Mouse (Mus musculus) cerebellum, adult (tissue): Measurements from ENCODE around the gene Gm20388.

ENCODE experiments used
- ATAC-seq: cut with Nextera tagmentation; 2 replicates; pipeline ENCODE4 v1.9.2; 2017; ENCODE audit warnings: mild to moderate bottlenecking, moderate library complexity, mixed read lengths; ENCODE audit not compliant: insufficient number of reproducible peaks, low FRiP score, low TSS enrichment

Gm20388 gene

DNA sequence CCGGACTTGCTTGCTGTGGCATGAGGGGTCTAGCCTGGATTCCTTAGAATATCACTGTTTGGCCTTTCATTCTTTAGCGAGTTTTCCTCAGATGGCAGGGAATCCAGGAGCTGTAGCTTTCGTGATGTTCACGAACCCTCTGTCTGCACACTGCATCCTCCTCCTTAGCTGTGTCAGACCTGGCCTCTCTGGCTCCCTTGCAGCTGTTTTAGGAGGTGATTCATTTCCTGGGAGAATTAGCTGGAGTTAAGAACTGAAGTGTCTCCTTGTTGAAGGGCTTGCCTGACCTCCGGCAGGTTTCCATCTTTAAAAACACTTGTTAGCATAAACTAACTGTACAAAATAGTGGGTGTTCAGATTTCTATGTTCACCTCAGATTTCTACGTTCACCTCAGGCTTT lies 4343.3 kb downstream of the Gm20388 start:
- ATAC-seq: no peak

DNA sequence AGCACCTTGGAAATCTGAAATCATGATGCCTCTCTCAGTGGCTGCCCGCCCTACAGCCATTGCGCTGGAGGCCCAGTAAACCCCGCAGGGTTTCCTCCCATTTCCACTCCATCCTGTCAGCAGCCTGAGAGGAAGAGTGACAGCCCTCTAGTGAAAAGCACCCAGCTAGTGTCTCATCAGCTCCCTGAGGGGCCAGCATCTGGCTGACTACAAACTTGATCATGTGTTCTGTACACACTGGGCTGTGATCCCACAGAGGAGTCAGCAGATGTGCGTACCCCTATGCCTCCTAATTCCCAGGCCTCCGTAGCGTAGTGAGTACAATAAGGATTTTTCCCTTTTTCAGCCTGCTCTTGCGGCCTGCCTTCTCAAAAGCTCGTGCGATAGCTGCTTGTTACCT lies 4346.2 kb downstream of the Gm20388 start:
- no peak for ATAC-seq

DNA sequence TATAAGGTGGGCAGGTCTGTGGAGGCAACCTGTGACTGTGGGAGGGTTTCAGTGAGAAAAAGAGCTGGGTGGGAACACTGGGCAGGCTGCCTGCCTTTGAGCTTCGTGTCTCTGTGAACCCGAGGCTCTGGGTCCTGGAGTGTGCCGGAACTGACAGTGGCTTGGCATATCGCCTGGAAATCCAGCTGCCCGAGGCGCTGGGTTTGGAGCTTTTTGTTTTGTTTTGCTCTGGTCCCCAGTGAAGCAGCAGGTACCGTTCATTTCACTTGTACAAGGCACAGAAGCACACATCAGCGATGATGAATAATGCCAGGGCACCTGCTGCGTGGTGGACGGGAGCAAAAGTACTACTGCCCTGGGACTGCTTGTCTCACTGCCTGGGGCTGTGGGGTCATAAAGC lies 4346.7 kb downstream of the Gm20388 start:
- peak; percentile 28; the same call in 1 of the 2 replicates for ATAC-seq

DNA sequence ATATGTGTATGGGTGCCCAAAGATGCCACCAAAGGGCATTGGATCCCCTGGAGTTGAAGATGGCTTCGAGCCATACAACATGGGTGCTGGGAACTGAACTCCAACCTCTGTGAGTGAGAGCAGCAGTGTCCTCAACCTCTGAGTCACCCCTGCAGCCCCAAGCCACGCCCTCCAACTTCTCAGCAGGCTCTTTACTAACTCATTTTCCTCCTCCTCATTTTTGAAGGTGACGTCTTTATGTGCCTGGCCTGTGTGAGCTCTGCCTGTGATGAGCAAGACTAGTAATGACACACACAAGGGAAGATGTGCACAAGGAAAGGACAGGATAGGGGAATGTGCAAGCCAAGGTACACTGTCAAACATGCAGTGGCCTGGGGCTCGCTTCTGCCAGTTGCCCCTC lies 4348.5 kb downstream of the Gm20388 start:
- ATAC-seq: no peak

DNA sequence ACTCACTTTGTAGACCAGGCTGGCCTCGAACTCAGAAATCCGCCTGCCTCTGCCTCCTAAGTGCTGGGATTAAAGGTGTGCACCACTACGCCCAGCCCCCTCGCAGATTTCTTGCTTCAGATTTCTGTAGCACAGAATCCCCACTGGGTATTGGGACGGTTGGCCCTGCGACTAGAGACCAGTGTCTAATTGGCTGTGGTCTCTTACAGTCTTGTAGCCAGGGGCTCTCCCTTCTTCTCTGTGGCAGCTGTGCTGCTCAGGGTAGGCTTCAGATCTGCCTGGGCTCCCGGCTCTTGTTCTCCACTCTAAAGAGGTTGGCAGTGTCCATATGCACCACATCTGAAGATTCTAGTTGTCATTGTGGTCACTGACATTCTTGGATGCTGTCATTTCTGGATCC lies 4349.3 kb downstream of the Gm20388 start:
- no peak for ATAC-seq

DNA sequence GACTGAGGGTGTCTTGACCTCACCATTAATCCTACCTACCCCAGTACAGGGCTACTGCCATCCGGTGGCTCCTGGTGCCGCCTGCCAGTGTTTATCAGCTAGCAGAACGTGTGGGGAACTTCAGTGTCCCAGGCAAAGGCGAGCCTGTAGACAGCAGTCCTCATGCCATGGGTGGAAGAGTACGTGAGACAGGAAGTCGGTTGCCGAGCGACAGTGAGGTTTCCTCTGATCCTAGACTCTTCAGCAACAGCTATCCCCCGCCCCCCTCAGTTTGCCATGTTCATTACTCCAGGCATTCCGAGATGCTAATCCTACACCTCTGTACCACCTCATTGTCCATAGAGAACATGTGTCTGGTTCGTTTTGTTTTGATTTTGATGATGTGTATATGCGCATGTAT lies 4349.7 kb downstream of the Gm20388 start:
- ATAC-seq: no peak

DNA sequence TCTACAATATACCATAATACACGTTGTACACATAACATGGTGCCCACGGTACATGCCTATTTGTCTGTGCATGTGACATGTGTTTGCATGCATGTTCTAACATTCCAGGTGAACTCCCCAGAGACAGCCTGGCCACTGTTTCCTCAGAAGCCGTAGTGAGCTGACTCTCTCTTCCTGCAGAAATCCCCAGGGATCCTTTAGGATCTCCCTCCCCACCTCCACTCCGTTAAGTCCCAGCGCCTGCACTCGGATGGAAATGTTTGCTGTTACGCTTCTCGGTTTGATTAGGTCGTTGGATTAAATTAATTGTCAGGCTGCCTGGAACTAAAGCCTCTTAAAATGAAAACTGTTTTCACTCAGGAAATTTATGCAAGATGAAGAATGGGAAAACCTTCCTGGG lies 4352.4 kb downstream of the Gm20388 start:
- no peak for ATAC-seq

DNA sequence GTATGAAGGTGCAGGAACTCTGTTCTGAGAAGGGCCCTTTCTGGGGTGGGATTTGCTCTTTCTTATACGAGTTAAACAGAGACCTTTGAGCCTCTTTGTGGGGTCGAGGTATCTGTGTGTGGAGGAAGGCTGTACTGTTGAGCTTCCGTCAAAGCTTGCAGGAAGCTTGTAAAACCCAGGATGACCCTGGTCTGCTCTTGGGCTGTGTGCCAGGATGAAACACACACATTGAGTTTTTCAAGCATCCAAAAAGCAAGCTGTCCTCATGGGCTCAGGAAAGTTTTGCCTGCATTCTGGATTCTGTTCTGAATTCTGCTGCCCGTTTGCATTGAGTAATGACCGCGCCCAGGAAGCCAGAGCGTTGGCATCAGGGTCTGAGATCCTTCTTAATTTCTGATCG lies 4353.4 kb downstream of the Gm20388 start:
- ATAC-seq: no peak

DNA sequence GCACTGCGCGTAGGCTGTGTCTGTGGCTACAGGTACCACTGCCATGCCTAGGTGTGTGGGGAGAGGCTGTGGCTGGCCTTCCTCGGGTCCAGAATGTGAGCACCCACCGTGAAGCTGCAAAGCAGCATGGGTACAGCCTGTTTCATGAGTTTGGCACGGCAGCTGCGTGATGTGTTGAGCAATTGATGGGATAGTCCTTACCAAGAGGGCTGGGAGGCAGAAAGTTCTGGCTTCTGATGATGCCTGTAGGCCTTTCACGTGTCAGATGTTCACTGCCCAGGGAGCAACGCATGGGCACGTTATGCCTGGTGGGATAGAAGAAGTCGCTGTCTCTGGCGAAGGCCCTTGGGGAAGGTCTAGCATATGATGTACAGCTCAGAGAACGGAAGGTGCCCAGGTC lies 4354.0 kb downstream of the Gm20388 start:
- ATAC-seq: no peak

DNA sequence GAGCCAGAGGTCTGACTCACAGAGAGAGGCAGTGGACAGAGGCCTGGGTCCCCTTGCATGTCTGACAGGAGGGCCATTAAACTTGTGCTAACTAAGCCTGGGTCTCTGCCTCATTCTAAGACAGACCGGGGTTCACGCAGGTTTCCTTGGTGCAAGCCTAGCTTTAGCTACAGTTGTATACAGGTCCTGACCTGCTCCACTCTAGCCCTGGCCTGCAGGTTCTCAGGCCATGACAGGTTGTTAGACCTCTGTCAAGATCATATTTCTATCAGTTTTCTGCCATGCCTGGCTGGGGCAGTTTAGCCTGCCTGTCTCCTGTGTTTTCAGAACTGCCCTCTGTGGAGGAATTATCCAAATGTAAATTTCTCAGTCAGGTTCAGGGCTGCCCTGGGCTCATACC lies 4354.5 kb downstream of the Gm20388 start:
- no peak for ATAC-seq

DNA sequence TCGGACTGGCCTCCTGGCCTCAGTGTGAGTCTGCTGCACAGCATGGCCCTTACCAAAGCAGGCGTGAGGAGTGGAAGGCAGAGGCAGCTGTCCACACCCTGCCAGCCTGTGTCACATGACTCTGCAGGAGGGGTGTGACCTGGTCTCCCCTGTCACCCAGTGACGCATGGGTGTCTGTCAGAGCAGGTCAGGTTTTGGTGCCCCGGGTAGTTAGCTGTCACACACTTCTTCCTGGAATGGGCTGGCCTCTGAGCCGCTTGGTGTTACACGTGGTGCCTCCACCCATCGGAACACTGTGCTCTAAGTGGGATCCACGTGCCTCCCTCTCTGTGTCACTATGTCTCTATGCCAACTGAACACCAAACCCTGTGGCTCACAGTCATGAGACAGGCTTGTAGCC lies 4355.2 kb downstream of the Gm20388 start:
- ATAC-seq: no peak

DNA sequence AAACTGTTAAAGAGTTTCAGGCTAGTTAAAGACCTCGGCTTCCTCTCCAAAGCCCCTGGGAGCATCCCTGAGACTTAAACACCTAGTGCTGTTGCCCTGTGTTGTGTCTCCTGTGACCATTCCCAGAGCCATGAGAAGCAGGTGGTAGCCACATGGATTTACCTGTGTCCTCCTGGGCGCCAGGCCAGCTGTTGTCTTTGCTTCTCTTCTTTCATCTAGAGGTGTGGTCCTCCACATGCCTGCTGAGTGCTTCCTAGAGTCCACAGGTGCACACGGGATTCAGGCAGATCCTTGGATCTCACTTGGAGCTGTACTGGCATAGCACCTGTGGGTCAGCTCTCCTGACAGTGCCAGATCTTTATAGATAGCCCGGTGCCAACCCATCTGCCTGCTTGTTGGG lies 4356.6 kb downstream of the Gm20388 start:
- ATAC-seq: no peak

DNA sequence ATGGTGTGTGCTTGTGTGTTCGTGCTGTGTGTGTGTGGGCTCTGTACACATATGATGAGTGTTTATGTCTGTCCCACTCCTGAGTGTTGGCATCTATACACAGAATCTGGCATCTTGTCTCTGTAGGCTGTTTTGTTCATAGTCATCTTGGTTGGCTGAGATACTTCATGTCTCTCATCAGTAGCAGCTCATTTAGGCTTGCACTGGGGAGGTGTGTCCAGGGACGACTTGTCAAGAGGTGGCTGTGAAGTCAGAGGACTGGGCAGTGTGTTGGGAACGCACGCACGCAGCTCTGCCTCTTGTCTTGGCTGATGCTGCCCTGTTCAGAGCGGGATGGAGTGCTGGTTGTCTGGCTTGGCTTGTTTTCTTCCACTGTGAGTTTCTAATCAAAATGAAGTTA lies 4359.9 kb downstream of the Gm20388 start:
- ATAC-seq: no peak

DNA sequence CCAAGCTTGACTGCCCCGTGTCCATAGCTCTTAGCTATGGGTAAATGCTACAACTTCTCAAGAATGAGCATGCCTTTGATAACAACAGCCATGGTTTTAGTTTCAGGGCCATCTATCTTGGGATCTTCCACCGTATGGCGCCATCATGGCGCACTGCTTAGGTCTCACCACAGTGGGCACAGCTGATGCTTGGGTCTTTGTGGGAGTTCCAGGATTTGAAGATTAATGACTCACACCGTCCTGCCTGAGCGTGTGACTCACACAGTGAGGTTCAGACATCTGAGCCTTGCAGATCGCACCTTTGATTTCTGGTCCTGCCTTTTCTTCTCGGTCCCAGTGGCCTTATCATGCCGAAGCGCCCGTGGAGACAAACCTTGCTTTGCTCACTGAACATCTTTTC lies 4360.3 kb downstream of the Gm20388 start:
- ATAC-seq: no peak

DNA sequence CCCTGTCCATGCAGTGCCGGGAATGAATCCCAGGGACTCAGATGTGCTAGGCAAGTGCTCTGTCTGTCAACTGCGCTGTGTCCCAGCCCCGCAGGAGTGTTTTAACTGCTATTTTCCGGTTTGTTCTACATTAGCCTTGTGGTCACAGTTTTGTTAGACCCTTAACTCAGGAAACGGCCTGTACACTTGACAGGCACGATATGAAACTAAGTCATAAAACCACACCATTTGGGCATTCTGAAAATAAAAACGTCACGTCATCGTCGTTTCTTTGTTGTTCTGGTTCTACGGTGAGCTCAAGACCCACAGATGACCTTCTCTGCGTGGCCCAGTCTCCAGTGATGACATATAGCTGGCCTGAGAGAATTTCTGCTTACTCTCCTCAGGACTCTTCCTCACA lies 4360.9 kb downstream of the Gm20388 start:
- ATAC-seq: no peak

DNA sequence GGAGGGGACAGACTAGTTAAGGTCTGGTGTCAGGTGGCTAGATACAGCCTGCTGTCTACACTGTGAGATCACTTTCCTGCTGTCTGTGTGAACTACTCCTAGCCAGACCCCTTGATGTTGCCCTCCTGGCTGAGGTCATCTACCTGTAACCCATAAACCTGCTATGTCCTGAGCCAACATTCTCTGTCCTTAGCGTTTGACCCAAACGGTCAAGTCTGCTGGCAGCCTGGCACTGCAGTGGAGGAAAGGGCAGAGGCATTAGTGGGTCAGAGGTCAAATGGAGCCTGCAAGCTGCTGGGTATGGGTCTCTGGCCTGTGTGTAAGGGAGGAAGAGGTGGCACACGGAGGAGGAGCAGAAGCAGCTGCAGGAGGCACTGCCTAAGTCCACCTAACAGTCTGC lies 4362.2 kb downstream of the Gm20388 start:
- no peak for ATAC-seq

DNA sequence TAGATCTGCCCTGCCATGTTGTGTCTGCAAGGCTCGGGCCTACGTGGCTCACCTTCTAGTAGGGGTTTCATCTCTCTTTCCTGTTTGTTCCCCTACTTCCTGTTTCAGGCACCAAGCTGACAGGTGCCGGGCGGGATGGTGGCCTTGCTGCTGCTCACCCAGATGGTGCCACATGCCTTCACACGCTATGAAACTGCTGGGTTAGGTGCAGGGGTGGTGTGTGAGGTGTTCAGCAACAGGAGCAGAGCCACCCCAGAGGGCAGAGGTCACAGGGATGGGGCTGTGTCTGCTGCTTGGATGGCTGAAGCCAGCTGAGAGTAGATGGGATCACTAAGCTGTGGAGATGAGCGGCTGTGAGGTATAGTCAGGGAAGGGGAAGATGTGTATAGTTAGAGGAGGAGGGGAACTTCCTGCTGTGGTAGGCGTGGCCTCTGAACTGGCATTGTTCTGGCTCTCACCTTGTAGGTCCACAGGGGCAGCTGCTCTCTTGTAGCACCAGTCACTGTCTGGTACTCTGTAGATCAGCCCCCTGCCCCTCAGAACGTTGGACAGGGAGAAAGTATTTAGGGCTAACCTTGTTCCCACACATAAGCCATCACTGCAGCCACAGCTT lies 4363.1 kb downstream of the Gm20388 start:
- no peak for ATAC-seq

DNA sequence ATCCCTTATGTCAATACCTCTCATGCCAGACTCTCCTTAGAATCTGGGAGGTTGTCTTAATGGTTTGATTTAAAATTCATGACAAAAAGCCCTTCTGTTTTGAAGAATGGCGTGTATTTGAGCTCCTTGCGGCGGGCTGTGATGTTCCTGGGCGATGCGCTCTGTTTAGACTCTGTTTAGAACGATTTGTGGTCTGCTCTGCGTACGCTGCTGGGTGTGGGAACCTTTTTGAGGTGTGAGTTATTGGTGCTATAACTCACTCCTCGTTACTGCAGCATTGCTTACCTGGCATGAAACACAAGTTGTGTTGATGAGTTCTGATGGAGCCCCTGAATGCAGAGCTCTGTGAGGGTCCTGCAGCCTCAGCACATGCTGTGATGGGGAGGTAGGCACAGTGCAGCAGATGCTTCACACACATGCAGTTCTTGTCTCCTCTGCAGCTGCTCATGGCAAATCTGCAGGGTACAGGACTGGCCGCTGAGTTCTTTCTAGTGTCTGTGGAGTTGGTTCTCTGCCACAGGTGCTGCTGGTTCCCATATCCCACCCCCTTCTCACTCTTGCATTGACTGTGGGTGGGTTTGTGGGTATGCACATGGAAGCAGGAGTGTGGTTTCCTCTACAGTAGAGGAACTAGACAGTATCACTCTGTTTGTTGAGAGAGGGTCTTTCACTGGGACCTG lies 4363.9 kb downstream of the Gm20388 start:
- no peak for ATAC-seq

DNA sequence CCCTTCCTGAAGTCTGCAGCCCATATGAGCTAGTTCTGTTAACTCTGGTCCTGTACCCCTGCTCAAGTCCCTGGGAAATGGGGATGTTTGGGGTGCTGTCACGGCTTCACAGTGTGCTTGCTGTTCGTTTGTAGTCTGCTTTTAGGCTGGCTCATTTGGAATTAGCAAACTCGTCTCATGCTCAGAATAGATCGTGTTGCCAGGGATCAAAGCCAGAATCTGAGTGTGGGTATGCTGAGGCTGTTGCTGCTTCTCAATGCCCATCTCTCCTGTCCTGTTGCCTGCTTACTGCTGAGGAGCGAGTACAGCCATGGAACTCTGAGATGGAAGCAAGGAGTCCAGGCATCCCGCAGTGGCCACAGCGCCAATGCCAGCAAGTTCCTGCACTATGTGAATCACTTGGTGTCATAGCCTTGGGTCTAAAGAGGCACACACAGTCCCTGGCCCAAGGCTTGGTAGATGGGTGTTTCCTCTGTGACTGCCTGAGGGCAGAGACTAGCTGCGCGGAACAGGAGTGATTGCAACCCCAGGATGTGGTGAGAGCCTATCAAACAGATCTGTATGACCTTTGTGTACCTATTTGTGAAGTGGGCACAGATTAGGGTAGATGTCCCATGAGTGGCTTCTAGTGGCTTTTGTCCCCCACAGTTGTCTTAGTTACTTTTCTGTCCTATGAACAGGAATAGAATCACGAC lies 4364.9 kb downstream of the Gm20388 start:
- ATAC-seq: no peak

DNA sequence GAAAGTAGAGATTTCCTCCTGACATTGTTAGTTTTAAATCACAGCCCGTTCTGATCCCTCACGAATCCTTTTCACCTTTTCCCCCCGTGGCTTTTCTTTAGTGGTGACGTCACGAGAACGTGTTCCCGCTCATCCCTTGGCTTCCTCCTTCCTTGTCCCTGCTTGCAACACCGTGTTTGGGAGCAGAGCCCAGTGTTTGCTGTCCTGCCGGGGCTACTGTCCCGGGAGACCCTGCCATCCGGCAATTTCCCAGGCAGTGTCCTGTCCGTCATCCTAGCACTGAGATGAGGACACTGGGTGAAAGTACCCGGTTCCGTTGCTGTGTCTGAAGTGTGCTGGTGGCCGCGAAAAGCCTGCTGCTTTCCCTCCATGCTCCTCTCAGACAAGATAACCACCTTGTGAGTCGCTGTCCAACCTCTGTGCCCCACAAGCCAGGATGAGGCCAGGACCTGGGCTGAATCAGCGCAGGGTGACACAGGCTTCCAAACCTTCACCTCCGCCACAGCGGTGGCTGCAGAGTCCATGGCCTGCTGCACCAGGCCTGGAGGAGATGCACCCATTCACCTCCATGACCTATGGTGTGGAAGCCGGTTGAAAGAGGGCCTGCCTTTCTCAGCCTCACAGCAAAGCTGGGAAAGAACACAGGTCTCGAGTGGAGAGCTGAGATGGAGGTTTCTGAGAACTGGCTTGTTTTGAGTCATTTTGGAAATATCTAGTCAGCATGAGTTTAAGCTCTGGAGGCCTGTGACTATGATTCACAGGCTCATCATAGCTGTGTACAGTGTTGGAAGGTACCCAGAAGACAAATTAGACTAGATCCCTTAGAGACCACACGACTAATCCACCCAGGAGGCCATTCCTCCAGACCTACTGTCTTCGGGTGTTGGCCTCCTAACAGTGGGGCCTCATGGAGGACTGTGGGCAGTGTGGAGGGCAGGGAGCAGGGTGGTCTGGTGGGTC lies 4367.6 kb downstream of the Gm20388 start:
- ATAC-seq: no peak
